8 mouse cellular contexts compared by ENCODE assay signal in the genomic region with DNA sequence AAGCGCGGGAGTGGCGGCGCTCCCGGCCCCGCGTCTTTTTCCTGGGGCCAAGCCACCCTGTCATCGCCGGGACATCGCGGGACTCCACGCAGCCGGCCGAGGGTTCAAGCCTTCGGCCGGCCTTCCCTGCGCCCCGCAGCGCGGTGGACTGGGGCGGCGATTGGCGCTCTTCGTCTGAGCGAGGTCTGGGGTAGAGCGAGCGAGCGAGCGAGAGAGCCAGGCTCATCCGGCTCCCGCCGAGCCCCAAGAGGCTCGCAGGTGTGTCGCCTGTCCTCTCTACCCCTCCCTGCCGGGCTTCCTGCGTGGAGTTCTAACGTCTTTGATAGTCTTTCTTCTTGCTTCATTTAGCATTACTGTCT. TPM values are rescaled to one million over a fixed set of nuclear protein-coding genes. Genes with fewer than 3 reads are reported as not detected.
DNase-seq lines count a peak whose midpoint lies in the region; ATAC-seq lines count a peak whose summit lies in the region.

No protein-coding gene starts in this region.

- no peaks in the 10 kb centered on the region for H3K36me3 ChIP-seq in kidney, embryonic 15.5 days
- no peaks in the 10 kb centered on the region for H3K36me3 ChIP-seq in embryonic facial prominence, embryonic 10.5 days (replicated peaks)
- H3K36me3 ChIP-seq in intestine, embryonic 14.5 days (ENCODE audit: control insufficient read depth, insufficient read depth, low read length) = no peaks in the 10 kb centered on the region
- H3K36me3 ChIP-seq in neural tube, embryonic 15.5 days = no peaks in the 10 kb centered on the region

- peaks cover 11% of the 10 kb centered on the region for H3K4me1 ChIP-seq in kidney, embryonic 15.5 days
- H3K4me1 ChIP-seq in embryonic facial prominence, embryonic 10.5 days = peaks cover 33% of the 10 kb centered on the region
- H3K4me1 ChIP-seq in intestine, embryonic 14.5 days (replicated peaks; ENCODE audit: control insufficient read depth, insufficient read depth, low read length) = 0 out of 2 replicates have a peak, but pooled peaks cover 8% of the 10 kb centered on the region
- H3K4me1 ChIP-seq in neural tube, embryonic 15.5 days = peaks cover 71% of the 10 kb centered on the region

- no peak for ATAC-seq in kidney, embryonic 15.5 days (replicated peaks; ENCODE audit: low FRiP score)
- no peak for ATAC-seq in intestine, embryonic 14.5 days (replicated peaks; ENCODE audit: low FRiP score, low TSS enrichment, low read depth)
- no peak for ATAC-seq in neural tube, embryonic 15.5 days (ENCODE audit: low FRiP score)

- peak overlapping the region; percentile 53 for H3K4me2 ChIP-seq in kidney, embryonic 15.5 days
- H3K4me2 ChIP-seq in intestine, embryonic 14.5 days (ENCODE audit: low read length) = peak overlapping the region; percentile 47
- H3K4me2 ChIP-seq in neural tube, embryonic 15.5 days = peak overlapping the region; percentile 83

- 1% methylated on average over 36 of the region's 37 CpGs for WGBS in kidney, embryonic 15.5 days
- under 1% methylated on average over 37 of the region's 37 CpGs for WGBS in embryonic facial prominence, embryonic 10.5 days
- under 1% methylated on average over 30 of the region's 37 CpGs for WGBS in intestine, embryonic 14.5 days
- 0% methylated on average over 35 of the region's 37 CpGs for WGBS in neural tube, embryonic 15.5 days

- no peak overlapping the region for H3K27ac ChIP-seq in kidney, embryonic 15.5 days
- peak overlapping the region; percentile 54 for H3K27ac ChIP-seq in embryonic facial prominence, embryonic 10.5 days (replicated peaks)
- H3K27ac ChIP-seq in intestine, embryonic 14.5 days (ENCODE audit: low read depth) = no peak overlapping the region
- H3K27ac ChIP-seq in neural tube, embryonic 15.5 days (replicated peaks) = peak overlapping the region; percentile 98

- peaks cover 99% of the 10 kb centered on the region for H3K27me3 ChIP-seq in kidney, embryonic 15.5 days
- H3K27me3 ChIP-seq in embryonic facial prominence, embryonic 10.5 days (replicated peaks; ENCODE audit: low read depth, poor library complexity, severe bottlenecking) = peaks cover 100% of the 10 kb centered on the region
- peaks cover 100% of the 10 kb centered on the region for H3K27me3 ChIP-seq in intestine, embryonic 14.5 days (replicated peaks; ENCODE audit: control insufficient read depth, insufficient read depth, low read length)
- 0 out of 2 replicates have a peak, but pooled peaks cover 8% of the 10 kb centered on the region for H3K27me3 ChIP-seq in neural tube, embryonic 15.5 days (replicated peaks)

- peak overlapping the region; percentile 35 for H3K4me3 ChIP-seq in kidney, embryonic 15.5 days (replicated peaks)
- H3K4me3 ChIP-seq in embryonic facial prominence, embryonic 10.5 days = peak overlapping the region; percentile 49
- peak overlapping the region; percentile 21 for H3K4me3 ChIP-seq in intestine, embryonic 14.5 days (ENCODE audit: low read depth, low read length)
- peak overlapping the region; percentile 51 for H3K4me3 ChIP-seq in neural tube, embryonic 15.5 days (replicated peaks)

- 0 out of 2 replicates have a peak overlapping the region, but pooled peaks have one; percentile 3 for H3K9ac ChIP-seq in kidney, embryonic 15.5 days
- no peak overlapping the region for H3K9ac ChIP-seq in intestine, embryonic 14.5 days (ENCODE audit: low read length)
- peak overlapping the region; percentile 80 for H3K9ac ChIP-seq in neural tube, embryonic 15.5 days (replicated peaks)

- DNase-seq in kidney, adult 8-10 months = no peak
- DNase-seq in embryonic facial prominence, embryonic 10.5 days (ENCODE audit: low spot score) = peak; percentile 56
- DNase-seq in intestine, embryonic 14.5 days (ENCODE audit: low spot score) = no peak
- no peak for DNase-seq in Muller cell, postnatal 12 days (ENCODE audit: inconsistent ontology term)
- DNase-seq in kidney, postnatal 25 days = no peak
- no peak for DNase-seq in lung, postnatal 14 days

- H3K9me3 ChIP-seq in kidney, embryonic 15.5 days (replicated peaks) = no peaks in the 10 kb centered on the region
- H3K9me3 ChIP-seq in embryonic facial prominence, embryonic 10.5 days = no peaks in the 10 kb centered on the region
- no peaks in the 10 kb centered on the region for H3K9me3 ChIP-seq in intestine, embryonic 14.5 days (ENCODE audit: control insufficient read depth, low read length)
- no peaks in the 10 kb centered on the region for H3K9me3 ChIP-seq in neural tube, embryonic 15.5 days (replicated peaks)

RNA-seq across cellular contexts. Expression of a gene that starts 53.6 kb away (rescaled TPM):
- polyA plus RNA-seq in kidney, embryonic 15.5 days (2015; fragmentation: Nextera tagmentation; extraction: Ambion mirVana) = 6.5 and 6.6 TPM in 2 replicates
- 0.17 TPM in 1 of 2 replicates, not detected in the other for polyA plus RNA-seq in embryonic facial prominence, embryonic 10.5 days (2016; fragmentation: Nextera tagmentation; extraction: Ambion mirVana)
- 0.26 TPM in 1 of 2 replicates, not detected in the other for polyA plus RNA-seq in intestine, embryonic 14.5 days (2014; fragmentation: Nextera tagmentation; extraction: Ambion mirVana)
- polyA plus RNA-seq in neural tube, embryonic 15.5 days (2015; fragmentation: Nextera tagmentation; extraction: Ambion mirVana) = 0.78 and 0.83 TPM in 2 replicates

RNA-seq across cellular contexts. Expression of a gene that starts 58.8 kb away (rescaled TPM):
- 18.5 and 21.5 TPM in 2 replicates for polyA plus RNA-seq in kidney, embryonic 15.5 days (2015; fragmentation: Nextera tagmentation; extraction: Ambion mirVana)
- 11.1 and 12.1 TPM in 2 replicates for polyA plus RNA-seq in embryonic facial prominence, embryonic 10.5 days (2016; fragmentation: Nextera tagmentation; extraction: Ambion mirVana)
- 23.4 and 23.8 TPM in 2 replicates for polyA plus RNA-seq in intestine, embryonic 14.5 days (2014; fragmentation: Nextera tagmentation; extraction: Ambion mirVana)
- 14.3 and 20.3 TPM in 2 replicates for polyA plus RNA-seq in neural tube, embryonic 15.5 days (2015; fragmentation: Nextera tagmentation; extraction: Ambion mirVana)

Comparison
In these comparisons a context has a peak if more than half of its experiments do, and no peak if none do; other contexts are left out.
1. H3K27ac ChIP-seq: peak in embryonic facial prominence, embryonic 10.5 days (single experiment) and neural tube, embryonic 15.5 days (single experiment); none in kidney, embryonic 15.5 days (single experiment) and intestine, embryonic 14.5 days (single experiment).
2. Peak in every context shown above with its lines, with median percentiles within 50 percentile points of each other: H3K4me2 ChIP-seq and H3K4me3 ChIP-seq.